Mouse (Mus musculus): ENCODE results near the gene Fzd10.

- TF ChIP-seq GATA1 (IDR thresholded peaks at IDR 0.05; ENCODE audit: low read length) (no peak), TAL1 (IDR thresholded peaks at IDR 0.05; ENCODE audit: low read length) (no peak)
Observed at GRCm38 (mm10) chr5:128581516-128581921, 19.1 kb upstream of the Fzd10 start.
